Mouse (Mus musculus): ENCODE data around the gene Aass. TPM values are rescaled to one million over a fixed set of nuclear protein-coding genes. Genes with fewer than 3 reads are reported as not detected.
"Not testable (repeated sequence)": the region's sequence is repeated elsewhere in the genome, so short reads cannot be mapped to it uniquely, and the experiment has no call there.

The Aass gene
- polyA plus RNA-seq, 1 experiment from 2014 or later = 1.3 TPM

DNA sequence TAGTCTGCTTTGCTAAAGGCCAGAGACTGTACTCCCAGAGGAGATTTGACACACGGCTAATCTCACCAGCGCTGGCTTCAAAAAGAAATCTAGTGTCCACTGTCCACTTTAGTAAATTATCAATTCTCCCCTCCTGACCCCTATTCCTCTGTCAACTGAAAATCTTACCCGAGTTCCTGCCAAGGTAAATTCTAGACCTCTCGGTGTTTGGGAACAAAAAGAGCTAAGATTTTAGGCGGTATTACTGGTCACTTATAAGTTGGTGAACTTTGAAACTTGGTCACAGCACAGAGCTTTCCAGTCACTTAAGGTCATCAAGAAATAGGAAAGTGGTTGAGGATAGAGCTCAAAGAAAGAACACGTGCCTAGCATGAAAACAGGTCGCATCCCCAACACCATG is 6.1 kb downstream of the Aass start:
- no peak overlapping the region for H3K4me3 ChIP-seq (ENCODE audit: low read depth, low read length)
- WGBS (ENCODE audit: insufficient replicate concordance) = 66% methylated on average over 7 of the region's 7 CpGs
- no peak overlapping the region for H3K27ac ChIP-seq (ENCODE audit: low read depth, low read length)
- H3K4me2 ChIP-seq = no peak overlapping the region
- no peaks in the 10 kb centered on the region for H3K9me3 ChIP-seq (replicated peaks; ENCODE audit: control insufficient read depth, low read length)
- H3K27me3 ChIP-seq (ENCODE audit: control insufficient read depth, insufficient read depth, low read length) = no peaks in the 10 kb centered on the region
- ATAC-seq (replicated peaks; ENCODE audit: insufficient number of reproducible peaks, low FRiP score, low TSS enrichment) = no peak
- no peaks in the 10 kb centered on the region for H3K36me3 ChIP-seq (ENCODE audit: control insufficient read depth, insufficient read depth, low read length)
- no peaks in the 10 kb centered on the region for H3K4me1 ChIP-seq (ENCODE audit: control insufficient read depth, insufficient read depth, low read length)
- no peak overlapping the region for H3K9ac ChIP-seq (ENCODE audit: low read depth, low read length)

GRCm38 (mm10) chr6:23125831-23126230 is 7.0 kb downstream of the Aass start:
- Histone ChIP-seq H3K4me1 (ENCODE audit: control insufficient read depth, insufficient read depth, low read length) (no peaks in the 10 kb centered on the region), H3K36me3 (ENCODE audit: control insufficient read depth, insufficient read depth, low read length) (no peaks in the 10 kb centered on the region), H3K4me2 (no peak overlapping the region), H3K9ac (ENCODE audit: low read depth, low read length) (no peak overlapping the region), H3K4me3 (ENCODE audit: low read depth, low read length) (no peak overlapping the region), H3K9me3 (replicated peaks; ENCODE audit: control insufficient read depth, low read length) (no peaks in the 10 kb centered on the region), H3K27ac (ENCODE audit: low read depth, low read length) (no peak overlapping the region), H3K27me3 (ENCODE audit: control insufficient read depth, insufficient read depth, low read length) (no peaks in the 10 kb centered on the region)
- WGBS (ENCODE audit: insufficient replicate concordance) = 78% methylated on average over 5 of the region's 5 CpGs
- no peak for ATAC-seq (replicated peaks; ENCODE audit: insufficient number of reproducible peaks, low FRiP score, low TSS enrichment)

- H3K4me1 ChIP-seq (ENCODE audit: control insufficient read depth, insufficient read depth, low read length) = no peaks in the 10 kb centered on the region
- no peaks in the 10 kb centered on the region for H3K9me3 ChIP-seq (replicated peaks; ENCODE audit: control insufficient read depth, low read length)
- WGBS (ENCODE audit: insufficient replicate concordance) = 64% methylated on average over 2 of the region's 2 CpGs
- ATAC-seq (replicated peaks; ENCODE audit: insufficient number of reproducible peaks, low FRiP score, low TSS enrichment) = no peak
- H3K36me3 ChIP-seq (ENCODE audit: control insufficient read depth, insufficient read depth, low read length) = no peaks in the 10 kb centered on the region
- no peak overlapping the region for H3K4me3 ChIP-seq (ENCODE audit: low read depth, low read length)
- H3K27ac ChIP-seq (ENCODE audit: low read depth, low read length) = no peak overlapping the region
- H3K4me2 ChIP-seq = no peak overlapping the region
- H3K9ac ChIP-seq (ENCODE audit: low read depth, low read length) = no peak overlapping the region
- H3K27me3 ChIP-seq (ENCODE audit: control insufficient read depth, insufficient read depth, low read length) = no peaks in the 10 kb centered on the region
Observed at GRCm38 (mm10) chr6:23124823-23125222, 8.0 kb downstream of the Aass start.

DNA sequence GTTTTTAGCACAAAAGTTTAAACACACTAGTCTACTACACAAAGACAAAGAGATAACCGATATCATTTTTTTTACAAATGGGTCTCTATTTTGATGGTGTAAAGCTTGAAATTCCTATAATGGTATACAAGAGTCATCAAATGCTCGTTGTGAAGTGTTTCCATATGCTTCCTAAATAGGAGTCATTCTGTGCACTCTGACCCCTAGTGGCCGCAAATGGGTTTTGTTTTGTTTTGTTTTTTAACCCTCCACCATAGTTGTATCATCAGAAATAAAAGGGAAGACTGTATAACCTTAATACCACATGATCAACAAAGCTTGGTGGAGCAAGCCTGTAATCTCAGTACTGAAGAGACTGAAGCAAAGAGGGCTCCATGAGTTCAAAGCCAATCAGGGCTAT is 9.9 kb downstream of the Aass start:
- no peak overlapping the region for H3K9ac ChIP-seq (ENCODE audit: low read depth, low read length)
- ATAC-seq (replicated peaks; ENCODE audit: insufficient number of reproducible peaks, low FRiP score, low TSS enrichment) = no peak
- WGBS (ENCODE audit: insufficient replicate concordance) = 38% methylated on average over 3 of the region's 3 CpGs

GRCm38 (mm10) chr6:23114781-23115180 is 18.0 kb downstream of the Aass start:
- no peaks in the 10 kb centered on the region for H3K27me3 ChIP-seq (ENCODE audit: control insufficient read depth, insufficient read depth, low read length)
- H3K9ac ChIP-seq (ENCODE audit: low read depth, low read length) = no peak overlapping the region
- 80% methylated on average over 6 of the region's 6 CpGs for WGBS (ENCODE audit: insufficient replicate concordance)
- no peak overlapping the region for H3K4me3 ChIP-seq (ENCODE audit: low read depth, low read length)
- H3K4me2 ChIP-seq = no peak overlapping the region
- no peaks in the 10 kb centered on the region for H3K36me3 ChIP-seq (ENCODE audit: control insufficient read depth, insufficient read depth, low read length)
- H3K27ac ChIP-seq (ENCODE audit: low read depth, low read length) = no peak overlapping the region
- no peaks in the 10 kb centered on the region for H3K9me3 ChIP-seq (replicated peaks; ENCODE audit: control insufficient read depth, low read length)
- H3K4me1 ChIP-seq (ENCODE audit: control insufficient read depth, insufficient read depth, low read length) = no peaks in the 10 kb centered on the region
- no peak for ATAC-seq (replicated peaks; ENCODE audit: insufficient number of reproducible peaks, low FRiP score, low TSS enrichment)

More for the DNA sequence above, 9.9 kb downstream of the Aass start:
- H3K4me3 ChIP-seq (ENCODE audit: low read depth, low read length) = no peak overlapping the region
- H3K27ac ChIP-seq (ENCODE audit: low read depth, low read length) = no peak overlapping the region
- H3K9me3 ChIP-seq (replicated peaks; ENCODE audit: control insufficient read depth, low read length) = no peaks in the 10 kb centered on the region
- H3K27me3 ChIP-seq (ENCODE audit: control insufficient read depth, insufficient read depth, low read length) = no peaks in the 10 kb centered on the region
- H3K4me1 ChIP-seq (ENCODE audit: control insufficient read depth, insufficient read depth, low read length) = no peaks in the 10 kb centered on the region
- no peaks in the 10 kb centered on the region for H3K36me3 ChIP-seq (ENCODE audit: control insufficient read depth, insufficient read depth, low read length)
- H3K4me2 ChIP-seq = no peak overlapping the region

GRCm38 (mm10) chr6:23107069-23107468 is 25.7 kb downstream of the Aass start:
- no peak overlapping the region for H3K4me2 ChIP-seq
- no peak for ATAC-seq (replicated peaks; ENCODE audit: insufficient number of reproducible peaks, low FRiP score, low TSS enrichment)
- no peaks in the 10 kb centered on the region for H3K9me3 ChIP-seq (replicated peaks; ENCODE audit: control insufficient read depth, low read length)
- WGBS (ENCODE audit: insufficient replicate concordance) = 93% methylated on average over 4 of the region's 4 CpGs
- 0 out of 2 replicates have a peak, but pooled peaks cover 2% of the 10 kb centered on the region for H3K4me1 ChIP-seq (ENCODE audit: control insufficient read depth, insufficient read depth, low read length)
- no peaks in the 10 kb centered on the region for H3K36me3 ChIP-seq (ENCODE audit: control insufficient read depth, insufficient read depth, low read length)
- no peak overlapping the region for H3K27ac ChIP-seq (ENCODE audit: low read depth, low read length)
- no peak overlapping the region for H3K4me3 ChIP-seq (ENCODE audit: low read depth, low read length)
- H3K27me3 ChIP-seq (ENCODE audit: control insufficient read depth, insufficient read depth, low read length) = no peaks in the 10 kb centered on the region
- H3K9ac ChIP-seq (ENCODE audit: low read depth, low read length) = no peak overlapping the region

DNA sequence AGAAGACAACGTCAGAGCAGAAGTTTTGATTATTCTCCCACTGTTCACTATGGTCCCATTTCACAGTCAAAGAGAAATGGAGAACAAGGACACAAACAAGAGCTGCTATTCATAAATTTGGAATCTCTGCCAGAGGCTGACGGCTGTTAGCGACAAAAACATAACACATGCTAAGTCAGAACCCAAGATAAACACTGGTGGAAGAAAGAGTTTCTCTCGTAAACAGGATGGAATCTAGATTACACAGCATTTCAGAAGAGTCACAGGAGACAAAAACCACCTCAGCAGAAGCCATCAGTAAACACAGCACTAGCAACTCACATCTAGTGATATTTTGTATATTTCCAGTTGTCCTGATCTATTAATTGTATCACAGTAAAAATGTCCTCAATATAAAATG is 26.4 kb downstream of the Aass start:
- Histone ChIP-seq H3K4me1 (ENCODE audit: control insufficient read depth, insufficient read depth, low read length) (0 out of 2 replicates have a peak, but pooled peaks cover 2% of the 10 kb centered on the region), H3K27ac (ENCODE audit: low read depth, low read length) (no peak overlapping the region), H3K27me3 (ENCODE audit: control insufficient read depth, insufficient read depth, low read length) (no peaks in the 10 kb centered on the region), H3K9ac (ENCODE audit: low read depth, low read length) (no peak overlapping the region), H3K4me2 (no peak overlapping the region), H3K4me3 (ENCODE audit: low read depth, low read length) (no peak overlapping the region), H3K9me3 (replicated peaks; ENCODE audit: control insufficient read depth, low read length) (no peaks in the 10 kb centered on the region), H3K36me3 (ENCODE audit: control insufficient read depth, insufficient read depth, low read length) (no peaks in the 10 kb centered on the region)
- 49% methylated on average over 4 of the region's 4 CpGs for WGBS (ENCODE audit: insufficient replicate concordance)
- ATAC-seq (replicated peaks; ENCODE audit: insufficient number of reproducible peaks, low FRiP score, low TSS enrichment) = no peak

DNA sequence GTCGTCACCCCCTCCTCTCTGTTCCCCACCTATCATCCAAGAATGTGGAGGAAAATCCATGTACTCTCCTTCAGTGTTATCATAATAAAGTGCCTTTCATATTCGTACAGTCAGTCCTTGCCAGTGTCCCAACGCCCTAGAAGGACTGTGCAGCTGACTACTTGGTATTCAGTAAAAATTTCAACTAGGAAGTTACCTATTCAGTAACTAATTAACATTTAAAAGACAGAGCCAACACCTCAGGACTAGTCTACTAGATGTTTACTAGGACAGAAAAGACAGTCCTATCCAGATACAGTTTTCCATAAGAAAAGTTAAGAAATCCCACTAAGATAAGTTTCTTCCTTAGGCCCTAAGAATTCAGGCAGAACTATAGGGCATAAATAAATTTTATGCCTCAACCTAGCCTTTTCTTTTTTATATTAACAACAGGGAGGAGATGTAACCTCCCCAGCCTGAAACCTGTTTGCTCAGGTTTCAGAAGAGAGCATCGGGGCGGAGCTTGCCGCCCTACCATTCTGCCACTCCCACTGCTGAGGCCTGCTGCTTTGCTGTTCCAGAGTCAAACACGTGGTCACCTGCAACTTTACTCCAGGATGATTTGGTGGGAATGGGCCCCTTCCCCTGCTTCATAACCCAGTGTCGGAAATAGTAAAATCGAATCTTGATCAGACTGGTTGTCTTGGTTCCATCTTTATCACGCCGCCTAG is 42.3 kb downstream of the Aass start:
- not testable (repeated sequence) for H3K9me3 ChIP-seq (replicated peaks; ENCODE audit: control insufficient read depth, low read length); H3K36me3 ChIP-seq (ENCODE audit: control insufficient read depth, insufficient read depth, low read length); H3K27me3 ChIP-seq (ENCODE audit: control insufficient read depth, insufficient read depth, low read length); H3K4me3 ChIP-seq (ENCODE audit: low read depth, low read length); H3K4me2 ChIP-seq; H3K9ac ChIP-seq (ENCODE audit: low read depth, low read length); ATAC-seq (replicated peaks; ENCODE audit: insufficient number of reproducible peaks, low FRiP score, low TSS enrichment); H3K27ac ChIP-seq (ENCODE audit: low read depth, low read length); H3K4me1 ChIP-seq (ENCODE audit: control insufficient read depth, insufficient read depth, low read length)
- 88% methylated on average over 11 of the region's 11 CpGs for WGBS (ENCODE audit: insufficient replicate concordance)

DNA sequence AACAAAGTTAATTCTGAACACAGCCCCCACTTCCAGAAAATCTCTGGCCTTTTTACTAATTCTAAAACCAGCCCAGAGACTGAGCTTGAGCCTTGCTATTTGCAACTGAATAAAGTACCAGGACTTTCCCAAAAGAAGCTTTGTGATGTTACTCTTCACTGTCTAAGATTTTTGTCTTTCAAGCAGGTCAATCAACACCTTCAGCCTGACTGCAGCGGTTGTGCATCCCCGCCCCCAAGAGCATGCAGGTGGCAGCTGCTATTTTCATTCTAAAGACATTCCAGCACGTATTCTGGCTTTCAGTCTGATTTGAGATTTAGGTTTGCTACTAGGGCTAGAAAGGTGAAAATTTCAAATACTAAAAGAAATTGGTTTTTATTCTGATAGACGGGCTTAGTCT is 43.5 kb downstream of the Aass start:
- H3K4me1 ChIP-seq (ENCODE audit: control insufficient read depth, insufficient read depth, low read length); H3K27me3 ChIP-seq (ENCODE audit: control insufficient read depth, insufficient read depth, low read length); H3K4me2 ChIP-seq; ATAC-seq (replicated peaks; ENCODE audit: insufficient number of reproducible peaks, low FRiP score, low TSS enrichment); H3K9me3 ChIP-seq (replicated peaks; ENCODE audit: control insufficient read depth, low read length); H3K27ac ChIP-seq (ENCODE audit: low read depth, low read length); H3K36me3 ChIP-seq (ENCODE audit: control insufficient read depth, insufficient read depth, low read length); H3K4me3 ChIP-seq (ENCODE audit: low read depth, low read length); H3K9ac ChIP-seq (ENCODE audit: low read depth, low read length): not testable (repeated sequence)
- WGBS (ENCODE audit: insufficient replicate concordance) = 53% methylated on average over 4 of the region's 4 CpGs

Measured in heart, embryonic 11.5 days (tissue).